Mouse (Mus musculus): ENCODE measurements at regions not wholly inside any gene's neighbourhood (a gene's known extent, or its start where the extent isn't known, plus 50 kb on each side); places are given as distances from the start of the nearest gene placed in this dataset.

- TF ChIP-seq POLR2A (IDR thresholded peaks at IDR 0.05; ENCODE audit: low read depth, low read length) (no peak), CTCF (conservative IDR thresholded peaks at IDR 0.05; ENCODE audit: insufficient read depth, insufficient read length, low read depth, low read length) (no peak)
Observed at GRCm38 (mm10) chr9:61533237-61533636, 161.1 kb downstream of the Tle3 start.
